Mouse (Mus musculus) midbrain, postnatal 0 days (tissue): ENCODE results near the gene Dclk1. TPM values are rescaled to one million over a fixed set of nuclear protein-coding genes. Genes with fewer than 3 reads are reported as not detected.
A peak's percentile ranks its signal among the peaks of the same experiment; 100 is the strongest.

Experiments
- ATAC-seq: fragments of 200-750 bp; cut with Nextera tagmentation; 2 replicates; pipeline ENCODE4 v1.8.0; 2017; ENCODE audit warnings: moderate number of reproducible peaks, mild to moderate bottlenecking, moderate TSS enrichment, moderate library complexity; ENCODE audit not compliant: low FRiP score
- DNase-seq: peaks from one replicate; pipeline ENCODE4 v3.0.0-alpha.2; 2015; ENCODE audit warnings: low spot score
- H3K27ac ChIP-seq: fragments of 300-500 bp; sonication (generic); 2 replicates; pipeline ENCODE4 v1.5.1; 2014; ENCODE audit warnings: low read depth, mild to moderate bottlenecking, low read length, mixed read lengths
- H3K27me3 ChIP-seq: fragments of 300-500 bp; sonication (generic); 2 replicates; pipeline ENCODE4 v1.6.1; 2014; ENCODE audit warnings: low read length, control low read depth, mixed read lengths; ENCODE audit not compliant: insufficient read depth
- H3K36me3 ChIP-seq: fragments of 300-500 bp; sonication (generic); 2 replicates; pipeline ENCODE4 v1.6.1; 2014; ENCODE audit warnings: low read length, control low read depth, mixed read lengths; ENCODE audit not compliant: insufficient read depth
- H3K4me1 ChIP-seq: fragments of 300-500 bp; sonication (generic); 2 replicates; pipeline ENCODE4 v1.6.1; 2014; ENCODE audit warnings: mild to moderate bottlenecking, control low read depth, antibody characterized with exemption, low read length, mixed read lengths; ENCODE audit not compliant: insufficient read depth
- H3K4me2 ChIP-seq: fragments of 300-500 bp; sonication (generic); 2 replicates; pipeline ENCODE4 v1.6.1; 2014; ENCODE audit warnings: low read depth, mild to moderate bottlenecking, low read length, mixed read lengths; ENCODE audit not compliant: poor library complexity, severe bottlenecking
- H3K4me3 ChIP-seq: fragments of 300-500 bp; sonication (generic); 2 replicates; pipeline ENCODE4 v1.5.1; 2014; ENCODE audit warnings: low read depth, mild to moderate bottlenecking, low read length, moderate library complexity
- H3K9ac ChIP-seq: fragments of 300-500 bp; sonication (generic); replicated peaks from 2 replicates; pipeline ENCODE4 v1.6.1; 2014; ENCODE audit warnings: mild to moderate bottlenecking, low read length, moderate library complexity, mixed read lengths; ENCODE audit not compliant: poor library complexity, severe bottlenecking
- H3K9me3 ChIP-seq: fragments of 300-500 bp; sonication (generic); 2 replicates; pipeline ENCODE4 v1.6.1; 2016; ENCODE audit warnings: low read length, control low read depth
- CTCF ChIP-seq: IDR thresholded peaks from 2 replicates; pipeline ENCODE4 v1.5.1; 2016; ENCODE audit warnings: antibody characterized with exemption, mild to moderate bottlenecking
- WGBS: fragments of 180-500 bp; shearing (Covaris S2); extraction: QIAGEN DNeasy Blood & Tissue Kit; methylation state at CpG from one replicate; pipeline ENCODE4 v1.1.7; 2014; 5-methylcytosine and 5-hydroxymethylcytosine counted together
- polyA plus RNA-seq: library from polyadenylated mRNA; unstranded; fragments of >200 nt; fragmentation: Nextera tagmentation; extraction: Ambion mirVana; gene quantifications from 2 replicates; pipeline ENCODE4 v1.2.1, GENCODE M21; 2015
- total RNA-seq: library from RNA; depleted of rRNA; stranded (reverse); fragments of >200 nt; gene quantifications from 2 replicates; pipeline ENCODE4 v1.2.3, GENCODE M21; 2014

The Dclk1 gene
- total and polyA plus RNA-seq, 2 experiments from 2014 or later, result 219 to 307 TPM

DNA sequence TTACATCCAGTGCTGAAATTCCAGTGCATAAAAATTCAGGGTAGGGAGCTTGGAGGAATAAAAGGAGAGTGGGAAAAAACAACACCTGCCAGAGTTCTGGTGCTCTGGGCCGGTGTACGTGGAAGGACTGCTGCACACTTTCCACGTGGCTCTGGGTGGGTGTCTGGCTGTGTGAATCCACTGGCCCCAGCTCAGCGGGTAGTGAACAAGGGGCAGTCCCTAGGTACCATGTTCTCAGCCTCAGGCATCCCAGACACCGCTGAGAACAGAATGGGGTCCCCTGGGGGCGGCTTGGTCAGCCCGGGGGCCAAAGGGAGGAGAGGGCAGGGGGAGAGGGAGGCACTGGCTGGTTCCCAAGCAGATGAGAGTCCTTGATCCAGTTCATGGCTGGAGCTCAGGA is 164.5 kb downstream of the Dclk1 start:
- no peak overlapping the region for H3K4me2 ChIP-seq
- ATAC-seq, result no peak
- no peak for TF ChIP-seq CTCF

GRCm38 (mm10) chr3:55411547-55411946 is 169.4 kb downstream of the Dclk1 start:
- H3K36me3 ChIP-seq, result no peaks in the 10 kb centered on the region
- DNase-seq (peak; percentile 40), ATAC-seq (no peak)
- peaks cover 5% of the 10 kb centered on the region; the same call in 1 of the 2 replicates for H3K4me1 ChIP-seq
- no peak overlapping the region for H3K4me3 ChIP-seq
- TF ChIP-seq CTCF, result peak; percentile 63
- no peaks in the 10 kb centered on the region for H3K27me3 ChIP-seq
- no peak overlapping the region for H3K4me2 ChIP-seq
- H3K9ac ChIP-seq, result no peak overlapping the region
- H3K27ac ChIP-seq, result no peak overlapping the region
- no peaks in the 10 kb centered on the region for H3K9me3 ChIP-seq

More for the DNA sequence above, 164.5 kb downstream of the Dclk1 start:
- no peak for DNase-seq
- no peaks in the 10 kb centered on the region for H3K36me3 ChIP-seq
- H3K9ac ChIP-seq, result no peak overlapping the region
- H3K4me1 ChIP-seq, result no peaks in the 10 kb centered on the region
- WGBS, result 55% methylated on average over 7 of the region's 7 CpGs
- no peaks in the 10 kb centered on the region for H3K9me3 ChIP-seq
- no peaks in the 10 kb centered on the region for H3K27me3 ChIP-seq
- no peak overlapping the region for H3K4me3 ChIP-seq
- no peak overlapping the region for H3K27ac ChIP-seq

- H3K27me3 ChIP-seq, result no peaks in the 10 kb centered on the region
- TF ChIP-seq CTCF, result no peak
- H3K4me2 ChIP-seq, result peak overlapping the region; percentile 33
- no peaks in the 10 kb centered on the region for H3K9me3 ChIP-seq
- H3K4me1 ChIP-seq, result peaks cover 5% of the 10 kb centered on the region
- peak overlapping the region; percentile 42; the same call in 1 of the 2 replicates for H3K9ac ChIP-seq
- H3K27ac ChIP-seq, result peak overlapping the region; percentile 90
- no peaks in the 10 kb centered on the region for H3K36me3 ChIP-seq
- DNase-seq, result peak; percentile 84
- peak; percentile 85 for ATAC-seq
- no peak overlapping the region for H3K4me3 ChIP-seq
- WGBS, result 4% methylated on average over 14 of the region's 14 CpGs
Observed at GRCm38 (mm10) chr3:55415527-55415950, 173.4 kb downstream of the Dclk1 start.

- Histone ChIP-seq H3K4me1 (peaks cover 19% of the 10 kb centered on the region), H3K36me3 (no peaks in the 10 kb centered on the region), H3K4me2 (no peak overlapping the region), H3K9me3 (no peaks in the 10 kb centered on the region), H3K9ac (no peak overlapping the region), H3K27me3 (no peaks in the 10 kb centered on the region), H3K4me3 (no peak overlapping the region), H3K27ac (0 out of 2 replicates have a peak overlapping the region, but pooled peaks have one; percentile 32)
- 47% methylated on average over 6 of the region's 6 CpGs for WGBS
- DNase-seq (no peak), ATAC-seq (no peak)
- no peak for TF ChIP-seq CTCF
Observed at GRCm38 (mm10) chr3:55418845-55419244, 176.7 kb downstream of the Dclk1 start.

GRCm38 (mm10) chr3:55419334-55419733 is 177.2 kb downstream of the Dclk1 start:
- Histone ChIP-seq H3K4me3 (no peak overlapping the region), H3K27me3 (no peaks in the 10 kb centered on the region), H3K27ac (no peak overlapping the region), H3K4me1 (peaks cover 22% of the 10 kb centered on the region), H3K9ac (no peak overlapping the region), H3K4me2 (no peak overlapping the region), H3K36me3 (no peaks in the 10 kb centered on the region), H3K9me3 (no peaks in the 10 kb centered on the region)
- 15% methylated on average over 3 of the region's 3 CpGs for WGBS
- TF ChIP-seq CTCF, result no peak
- ATAC-seq (no peak), DNase-seq (no peak)

DNA sequence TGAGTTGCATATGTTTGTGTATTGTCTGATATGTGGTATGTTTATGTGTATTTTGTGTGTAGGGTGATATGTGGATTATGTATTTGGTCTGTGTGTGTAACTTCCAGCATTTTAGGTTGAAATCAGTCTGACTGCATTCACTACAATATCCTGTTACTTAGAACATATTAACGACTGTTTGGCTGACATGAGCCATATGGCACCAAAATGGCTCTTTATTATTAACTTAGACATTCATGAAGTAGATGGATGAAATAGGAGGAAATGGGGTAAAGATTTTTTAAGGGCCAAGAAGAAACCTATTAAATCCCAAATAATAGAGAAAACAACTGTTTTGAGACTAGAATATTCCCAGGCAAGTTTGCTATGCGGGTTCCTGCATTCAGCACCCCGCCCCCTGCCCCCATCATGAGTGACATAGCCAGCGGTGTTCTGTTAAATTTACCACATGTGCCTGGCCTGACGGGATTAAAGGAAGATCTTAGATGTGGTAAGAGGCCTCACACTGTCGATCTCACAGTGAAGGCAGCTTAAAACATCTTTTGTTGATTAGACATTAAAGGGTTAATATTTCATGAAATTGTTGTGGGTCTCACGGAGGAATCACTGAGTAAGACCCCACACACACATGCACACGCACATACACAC is 178.4 kb downstream of the Dclk1 start:
- peaks cover 25% of the 10 kb centered on the region for H3K4me1 ChIP-seq
- no peaks in the 10 kb centered on the region for H3K27me3 ChIP-seq
- H3K4me3 ChIP-seq, result no peak overlapping the region
- H3K4me2 ChIP-seq, result no peak overlapping the region
- no peaks in the 10 kb centered on the region for H3K36me3 ChIP-seq
- no peak overlapping the region for H3K9ac ChIP-seq
- ATAC-seq (no peak), DNase-seq (no peak)
- TF ChIP-seq CTCF, result no peak
- no peaks in the 10 kb centered on the region for H3K9me3 ChIP-seq
- 33% methylated on average over 8 of the region's 8 CpGs for WGBS
- no peak overlapping the region for H3K27ac ChIP-seq
